Mouse (Mus musculus) hindbrain, embryonic 12.5 days (tissue): ENCODE results near the gene Atp1a1. TPM values are rescaled to one million over a fixed set of nuclear protein-coding genes. Genes with fewer than 3 reads are reported as not detected.

Experiments used
- ATAC-seq: fragments of 200-750 bp; cut with Nextera tagmentation; 2 replicates; pipeline ENCODE4 v1.8.0; 2017; ENCODE audit warnings: moderate TSS enrichment; ENCODE audit not compliant: low FRiP score
- H3K27ac ChIP-seq: fragments of 300-500 bp; sonication (generic); 2 replicates; pipeline ENCODE4 v1.5.1; 2016; ENCODE audit warnings: mild to moderate bottlenecking
- H3K27me3 ChIP-seq: fragments of 300-500 bp; sonication (generic); 2 replicates; pipeline ENCODE4 v1.6.1; 2016; ENCODE audit warnings: mild to moderate bottlenecking
- H3K36me3 ChIP-seq: fragments of 300-500 bp; sonication (generic); 2 replicates; pipeline ENCODE4 v1.6.1; 2016; ENCODE audit warnings: mild to moderate bottlenecking
- H3K4me1 ChIP-seq: fragments of 300-500 bp; sonication (generic); 2 replicates; pipeline ENCODE4 v1.6.1; 2016
- H3K4me2 ChIP-seq: fragments of 300-500 bp; sonication (generic); replicated peaks from 2 replicates; pipeline ENCODE4 v1.6.1; 2016; ENCODE audit warnings: mild to moderate bottlenecking
- H3K4me3 ChIP-seq: fragments of 300-500 bp; sonication (generic); 2 replicates; pipeline ENCODE4 v1.5.1; 2016; ENCODE audit warnings: mild to moderate bottlenecking
- H3K9ac ChIP-seq: fragments of 300-500 bp; sonication (generic); 2 replicates; pipeline ENCODE4 v1.6.1; 2016; ENCODE audit warnings: mild to moderate bottlenecking, moderate library complexity
- H3K9me3 ChIP-seq: fragments of 300-500 bp; sonication (generic); replicated peaks from 2 replicates; pipeline ENCODE4 v1.6.1; 2016; ENCODE audit warnings: mild to moderate bottlenecking
- WGBS: fragments of 180-500 bp; shearing (Covaris S2); methylation state at CpG from one replicate; pipeline ENCODE4 v1.1.7; 2016; 5-methylcytosine and 5-hydroxymethylcytosine counted together
- polyA plus RNA-seq: library from polyadenylated mRNA; unstranded; fragments of >200 nt; fragmentation: Nextera tagmentation; extraction: Ambion mirVana; gene quantifications from 2 replicates; pipeline ENCODE4 v1.2.1, GENCODE M21; 2016

The Atp1a1 gene
- polyA plus RNA-seq, 1 experiment from 2014 or later: 63.0 TPM

- H3K9ac ChIP-seq: no peak overlapping the region
- no peak overlapping the region for H3K4me3 ChIP-seq
- 59% methylated on average over 2 of the region's 2 CpGs for WGBS
- no peaks in the 10 kb centered on the region for H3K9me3 ChIP-seq
- H3K27me3 ChIP-seq: no peaks in the 10 kb centered on the region
- peaks cover 4% of the 10 kb centered on the region for H3K4me1 ChIP-seq
- no peak overlapping the region for H3K4me2 ChIP-seq
- ATAC-seq: no peak
- H3K27ac ChIP-seq: no peak overlapping the region
- H3K36me3 ChIP-seq: no peaks in the 10 kb centered on the region
These were observed 31.6 kb upstream of the Atp1a1 start for GRCm38 (mm10) chr3:101636086-101636485.

- H3K27me3 ChIP-seq: no peaks in the 10 kb centered on the region
- no peaks in the 10 kb centered on the region for H3K36me3 ChIP-seq
- H3K4me2 ChIP-seq: no peak overlapping the region
- 86% methylated on average over 9 of the region's 9 CpGs for WGBS
- H3K4me1 ChIP-seq: peaks cover 4% of the 10 kb centered on the region
- no peak overlapping the region; the same call in 1 of the 2 replicates for H3K27ac ChIP-seq
- no peak overlapping the region for H3K9ac ChIP-seq
- no peak for ATAC-seq
- H3K9me3 ChIP-seq: no peaks in the 10 kb centered on the region
- no peak overlapping the region for H3K4me3 ChIP-seq
These were observed 29.8 kb upstream of the Atp1a1 start for GRCm38 (mm10) chr3:101634141-101634900.

- Histone ChIP-seq H3K4me1 (no peaks in the 10 kb centered on the region), H3K36me3 (no peaks in the 10 kb centered on the region), H3K9ac (no peak overlapping the region), H3K27me3 (no peaks in the 10 kb centered on the region), H3K9me3 (no peaks in the 10 kb centered on the region), H3K4me3 (no peak overlapping the region), H3K27ac (no peak overlapping the region), H3K4me2 (no peak overlapping the region)
- WGBS: 85% methylated on average over 2 of the region's 2 CpGs
- no peak for ATAC-seq
These were observed 23.8 kb upstream of the Atp1a1 start for GRCm38 (mm10) chr3:101628255-101628654.

DNA sequence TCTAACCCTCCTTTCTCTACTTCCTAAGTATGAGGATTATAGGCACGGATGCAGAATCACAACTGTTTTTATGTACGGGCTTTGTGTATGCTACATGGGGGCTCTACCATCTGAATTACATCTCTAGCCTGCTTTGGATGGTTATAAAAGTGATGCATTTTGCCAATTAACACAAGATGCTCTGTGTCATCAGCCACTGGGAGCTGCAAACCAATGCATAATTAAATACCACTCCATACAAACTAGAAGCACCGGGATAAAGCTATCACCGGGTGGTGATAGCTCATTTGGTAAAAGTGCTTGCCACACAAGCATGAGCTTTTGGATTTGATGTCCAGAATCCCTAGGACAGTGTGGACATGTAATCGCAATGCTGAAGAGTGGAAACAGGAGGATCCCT lies 19.8 kb upstream of the Atp1a1 start:
- no peak for ATAC-seq
- Histone ChIP-seq H3K27ac (no peak overlapping the region), H3K27me3 (no peaks in the 10 kb centered on the region), H3K4me2 (no peak overlapping the region), H3K4me3 (no peak overlapping the region), H3K4me1 (no peaks in the 10 kb centered on the region), H3K9ac (no peak overlapping the region), H3K36me3 (no peaks in the 10 kb centered on the region), H3K9me3 (peaks cover 5% of the 10 kb centered on the region)
- 91% methylated on average over 5 of the region's 5 CpGs for WGBS

DNA sequence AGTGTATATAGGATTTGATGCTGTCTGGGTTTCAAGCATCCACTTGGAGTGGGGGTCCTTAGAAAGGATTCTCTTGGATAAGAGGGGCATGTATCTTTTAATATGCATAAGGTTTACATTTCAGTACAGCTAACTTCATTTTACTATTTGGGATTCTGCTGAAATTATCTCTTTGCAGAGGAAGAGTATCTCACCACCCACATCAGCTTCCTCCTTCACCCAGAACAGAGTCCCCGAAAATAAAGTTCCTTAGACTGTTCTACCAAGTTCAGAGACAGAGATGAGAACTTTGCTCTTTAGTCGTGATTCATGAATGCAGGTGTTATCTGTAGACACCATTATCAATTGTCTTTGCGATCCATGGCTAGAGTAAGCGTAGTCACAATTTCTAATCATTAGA lies 14.5 kb upstream of the Atp1a1 start:
- no peak for ATAC-seq
- H3K36me3 ChIP-seq: no peaks in the 10 kb centered on the region
- no peak overlapping the region for H3K27ac ChIP-seq

DNA sequence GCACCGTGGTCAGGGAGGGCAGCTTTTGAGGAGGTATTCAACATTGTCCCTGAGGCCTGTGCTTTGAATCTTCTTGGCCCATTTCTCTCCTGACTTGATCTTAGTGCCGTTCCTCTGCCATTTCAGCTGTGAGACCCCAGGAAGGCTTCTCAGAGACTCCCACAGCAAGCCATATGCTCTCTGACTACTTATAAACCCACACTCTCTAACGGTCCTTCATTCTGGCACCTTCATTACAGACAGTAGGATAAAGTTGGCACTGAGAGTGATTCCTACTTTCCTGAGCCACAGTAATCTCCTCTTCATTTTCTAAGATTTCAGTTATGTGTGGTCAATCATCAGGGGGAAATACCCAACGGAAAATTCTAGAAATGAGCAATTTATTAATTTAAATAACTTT lies 14.0 kb upstream of the Atp1a1 start:
- Histone ChIP-seq H3K27ac (no peak overlapping the region), H3K27me3 (no peaks in the 10 kb centered on the region), H3K4me1 (no peaks in the 10 kb centered on the region), H3K36me3 (no peaks in the 10 kb centered on the region), H3K9ac (no peak overlapping the region), H3K4me3 (no peak overlapping the region), H3K9me3 (peaks cover 5% of the 10 kb centered on the region), H3K4me2 (no peak overlapping the region)
- 89% methylated on average over 4 of the region's 4 CpGs for WGBS
- ATAC-seq: no peak

More for the DNA sequence above, 14.5 kb upstream of the Atp1a1 start:
- Histone ChIP-seq H3K4me1 (no peaks in the 10 kb centered on the region), H3K9me3 (peaks cover 5% of the 10 kb centered on the region), H3K4me3 (no peak overlapping the region), H3K4me2 (no peak overlapping the region), H3K27me3 (no peaks in the 10 kb centered on the region), H3K9ac (no peak overlapping the region)
- WGBS: 86% methylated on average over 4 of the region's 4 CpGs

- no peak overlapping the region for H3K9ac ChIP-seq
- no peaks in the 10 kb centered on the region for H3K9me3 ChIP-seq
- 85% methylated on average over 8 of the region's 8 CpGs for WGBS
- H3K4me3 ChIP-seq: no peak overlapping the region
- ATAC-seq: no peak
- H3K27me3 ChIP-seq: no peaks in the 10 kb centered on the region
- no peak overlapping the region for H3K27ac ChIP-seq
- no peaks in the 10 kb centered on the region; the same call in 1 of the 2 replicates for H3K4me1 ChIP-seq
- H3K36me3 ChIP-seq: no peaks in the 10 kb centered on the region
- no peak overlapping the region for H3K4me2 ChIP-seq
These were observed 13.0 kb upstream of the Atp1a1 start for GRCm38 (mm10) chr3:101617451-101617850.

GRCm38 (mm10) chr3:101617007-101617406 lies 12.5 kb upstream of the Atp1a1 start:
- Histone ChIP-seq H3K9me3 (no peaks in the 10 kb centered on the region), H3K4me3 (no peak overlapping the region), H3K4me1 (peaks cover 4% of the 10 kb centered on the region), H3K36me3 (no peaks in the 10 kb centered on the region), H3K9ac (no peak overlapping the region), H3K27me3 (no peaks in the 10 kb centered on the region), H3K27ac (no peak overlapping the region), H3K4me2 (no peak overlapping the region)
- ATAC-seq: no peak

DNA sequence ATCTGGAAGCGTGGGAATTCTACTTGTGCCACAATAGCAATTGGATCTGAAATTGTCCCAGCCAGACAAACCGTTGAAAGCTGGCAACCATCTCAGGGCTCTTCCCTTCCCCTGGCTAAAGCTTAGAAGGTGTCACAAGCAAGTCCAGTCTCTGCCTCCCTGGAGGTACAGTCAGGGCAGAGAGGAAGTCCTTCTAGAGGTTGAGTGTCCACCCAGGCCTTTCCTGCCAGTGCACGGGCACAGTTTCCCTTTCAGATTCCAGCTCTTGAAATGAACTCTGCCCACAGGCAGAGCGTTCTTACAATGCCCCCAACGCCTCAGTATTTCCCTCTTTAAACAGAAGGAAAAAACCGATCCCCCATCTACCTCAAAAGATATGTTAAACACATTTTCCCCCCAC lies 11.4 kb upstream of the Atp1a1 start:
- Histone ChIP-seq H3K4me2 (no peak overlapping the region), H3K4me3 (no peak overlapping the region), H3K4me1 (peaks cover 16% of the 10 kb centered on the region), H3K36me3 (no peaks in the 10 kb centered on the region), H3K9me3 (no peaks in the 10 kb centered on the region), H3K27ac (no peak overlapping the region), H3K27me3 (no peaks in the 10 kb centered on the region), H3K9ac (no peak overlapping the region)
- WGBS: 86% methylated on average over 6 of the region's 6 CpGs
- no peak for ATAC-seq

DNA sequence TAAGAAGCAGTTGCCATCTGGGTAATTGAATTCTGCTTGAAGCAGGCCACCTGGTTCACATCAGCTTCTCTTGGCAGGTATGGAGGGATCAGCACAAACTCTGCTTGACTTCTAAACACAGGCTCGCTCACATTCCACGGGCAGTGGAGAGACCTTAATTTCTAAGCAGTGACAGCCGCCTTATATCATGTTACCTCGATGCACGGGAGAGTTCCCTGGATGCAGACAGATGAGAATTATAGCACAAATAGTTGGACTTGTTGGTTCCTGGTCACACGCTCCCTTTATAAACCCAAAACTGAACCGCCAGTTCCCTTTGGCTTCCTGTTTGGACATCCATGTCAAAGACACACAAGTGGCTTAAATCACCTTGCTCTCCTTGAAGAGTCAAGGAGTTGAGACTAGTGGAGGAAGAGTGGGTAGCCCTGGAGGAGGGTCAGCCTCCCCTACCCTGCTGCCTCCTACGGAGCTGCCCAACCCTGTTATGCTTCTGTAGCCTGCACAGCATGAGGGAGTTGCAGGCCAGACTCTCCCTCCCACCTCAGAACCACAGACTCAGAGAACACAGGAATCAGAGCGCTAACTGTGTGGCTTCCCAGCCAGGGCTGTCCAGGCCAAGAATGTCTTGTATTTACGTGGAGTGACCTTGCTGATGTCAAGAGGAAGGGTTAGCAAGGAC lies 7.5 kb upstream of the Atp1a1 start:
- H3K4me3 ChIP-seq: no peak overlapping the region
- WGBS: 53% methylated on average over 10 of the region's 10 CpGs
- H3K9me3 ChIP-seq: no peaks in the 10 kb centered on the region
- peak overlapping the region; percentile 17; the same call in 1 of the 2 replicates for H3K27ac ChIP-seq
- H3K4me2 ChIP-seq: no peak overlapping the region
- H3K36me3 ChIP-seq: no peaks in the 10 kb centered on the region
- no peak overlapping the region for H3K9ac ChIP-seq
- H3K4me1 ChIP-seq: peaks cover 17% of the 10 kb centered on the region
- no peak for ATAC-seq
- no peaks in the 10 kb centered on the region for H3K27me3 ChIP-seq

DNA sequence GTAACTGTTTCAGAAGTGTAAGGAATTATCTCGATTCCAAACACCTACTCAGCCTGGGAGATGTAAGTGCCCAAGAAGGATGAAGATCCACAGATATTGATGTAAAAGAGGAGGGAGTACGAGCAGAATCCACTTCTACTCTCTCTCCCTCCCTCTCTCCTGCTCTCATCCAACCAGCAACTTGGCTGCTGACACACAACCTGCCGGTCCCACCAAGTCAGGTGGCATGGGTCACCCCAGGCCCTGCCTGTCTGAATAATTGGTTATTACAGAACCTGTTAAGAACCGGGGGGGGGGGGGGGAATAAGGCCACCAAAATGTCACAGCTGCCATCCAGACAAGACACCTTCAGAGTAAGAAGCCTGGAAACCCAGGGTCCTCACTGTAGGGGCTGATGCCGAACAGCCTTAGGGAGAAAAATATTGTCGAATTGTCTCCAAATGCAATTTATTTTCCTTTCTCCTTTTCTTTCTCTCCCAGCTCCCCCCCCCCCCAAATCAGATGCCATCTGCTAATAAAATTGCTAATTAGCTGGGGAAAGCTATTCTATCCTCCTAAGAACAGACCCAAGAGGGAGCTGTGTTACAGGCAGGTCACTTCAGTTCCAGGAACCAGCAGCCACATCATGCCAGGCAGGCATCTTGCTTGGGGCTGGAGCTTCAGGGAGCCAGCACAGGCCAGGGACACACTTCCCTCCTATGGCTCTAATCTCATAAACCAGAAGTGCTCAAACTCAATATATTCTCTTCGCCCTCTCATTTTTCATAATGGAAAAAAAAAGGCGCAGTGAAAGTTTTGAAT lies 6.7 kb upstream of the Atp1a1 start:
- Histone ChIP-seq H3K9ac (no peak overlapping the region), H3K4me3 (no peak overlapping the region), H3K4me1 (peaks cover 17% of the 10 kb centered on the region), H3K27ac (peak overlapping the region; percentile 68), H3K9me3 (no peaks in the 10 kb centered on the region), H3K27me3 (no peaks in the 10 kb centered on the region), H3K36me3 (no peaks in the 10 kb centered on the region), H3K4me2 (no peak overlapping the region)
- 65% methylated on average over 8 of the region's 8 CpGs for WGBS
- ATAC-seq: peak; percentile 58

DNA sequence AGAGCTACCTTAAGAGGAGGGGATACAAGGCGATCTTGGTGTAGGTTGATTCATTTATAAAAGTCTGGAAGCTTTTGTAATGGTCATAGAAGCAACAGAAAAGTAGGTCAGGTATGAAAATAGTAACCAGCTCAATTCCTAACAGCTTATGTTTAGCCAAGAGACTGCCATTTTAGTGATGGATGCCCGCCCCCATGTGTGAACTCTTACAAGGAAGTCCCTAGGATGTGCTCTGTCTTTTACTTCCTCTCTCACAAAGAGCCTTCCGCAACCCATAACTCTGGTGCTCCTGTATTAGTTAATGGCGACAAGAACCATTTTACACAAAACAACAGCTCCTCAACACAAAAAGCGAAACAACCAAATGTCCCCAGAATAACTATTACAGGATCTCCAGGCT lies 4.8 kb upstream of the Atp1a1 start:
- Histone ChIP-seq H3K36me3 (no peaks in the 10 kb centered on the region), H3K27ac (no peak overlapping the region), H3K9ac (no peak overlapping the region), H3K4me2 (no peak overlapping the region), H3K27me3 (no peaks in the 10 kb centered on the region), H3K4me3 (no peak overlapping the region), H3K9me3 (no peaks in the 10 kb centered on the region), H3K4me1 (peaks cover 20% of the 10 kb centered on the region)
- WGBS: 91% methylated on average over 5 of the region's 5 CpGs
- no peak for ATAC-seq
